8 mouse cellular contexts compared by ENCODE assay signal in genomic region chr7:68102456-68103177, GRCm38 (mm10).
DNase-seq lines count a peak whose midpoint lies in the region; ATAC-seq and TF ChIP-seq lines count a peak whose summit lies in the region.

No protein-coding gene starts in this region.

- H3K4me2 ChIP-seq in lung, embryonic 15.5 days: no peak overlapping the region
- H3K4me2 ChIP-seq in kidney, embryonic 15.5 days: no peak overlapping the region
- no peak overlapping the region for H3K4me2 ChIP-seq in intestine, postnatal 0 days (replicated peaks; ENCODE audit: low read depth)

- H3K4me3 ChIP-seq in lung, embryonic 15.5 days: no peak overlapping the region
- H3K4me3 ChIP-seq in kidney, embryonic 15.5 days (replicated peaks): no peak overlapping the region
- no peak overlapping the region for H3K4me3 ChIP-seq in intestine, postnatal 0 days (ENCODE audit: low read depth, low read length)

- H3K27me3 ChIP-seq in lung, embryonic 15.5 days: no peaks in the 10 kb centered on the region
- H3K27me3 ChIP-seq in kidney, embryonic 15.5 days: no peaks in the 10 kb centered on the region
- no peaks in the 10 kb centered on the region for H3K27me3 ChIP-seq in intestine, postnatal 0 days (replicated peaks; ENCODE audit: control insufficient read depth, insufficient read depth, low read length)

- peaks cover 44% of the 10 kb centered on the region for H3K4me1 ChIP-seq in lung, embryonic 15.5 days
- H3K4me1 ChIP-seq in kidney, embryonic 15.5 days: peaks cover 29% of the 10 kb centered on the region
- no peaks in the 10 kb centered on the region; the same call in 1 of the 2 replicates for H3K4me1 ChIP-seq in intestine, postnatal 0 days (replicated peaks; ENCODE audit: control insufficient read depth, insufficient read depth, low read length)

- WGBS in lung, embryonic 15.5 days: 34% methylated on average over 15 of the region's 15 CpGs
- 67% methylated on average over 15 of the region's 15 CpGs for WGBS in kidney, embryonic 15.5 days
- 66% methylated on average over 15 of the region's 15 CpGs for WGBS in intestine, postnatal 0 days

- no peak for TF ChIP-seq CTCF in intestine, postnatal 0 days (IDR thresholded peaks at IDR 0.05; ENCODE audit: low read depth)

- DNase-seq in adrenal gland, adult 2 months: peak; percentile 62
- DNase-seq in adrenal gland, postnatal 4 days (ENCODE audit: low spot score in 2 of 2): no peak
- no peak for DNase-seq in lung, postnatal 25 days (ENCODE audit: low spot score)
- DNase-seq in lung, postnatal 4 days: peak; percentile 49 to 55

- no peak for ATAC-seq in lung, embryonic 15.5 days (ENCODE audit: borderline replicate concordance, extremely low read depth, low FRiP score, low TSS enrichment)
- peak; percentile 69 for ATAC-seq in common myeloid progenitor, adult 5-6 weeks (replicated peaks; ENCODE audit: low read depth, poor library complexity, severe bottlenecking)
- no peak for ATAC-seq in kidney, embryonic 15.5 days (replicated peaks; ENCODE audit: low FRiP score)
- ATAC-seq in intestine, postnatal 0 days: no peak

- peak overlapping the region; percentile 29 for H3K27ac ChIP-seq in lung, embryonic 15.5 days
- 0 out of 2 replicates have a peak overlapping the region, but pooled peaks have one; percentile 2 for H3K27ac ChIP-seq in kidney, embryonic 15.5 days
- H3K27ac ChIP-seq in intestine, postnatal 0 days (ENCODE audit: low read depth, low read length): no peak overlapping the region

- H3K36me3 ChIP-seq in lung, embryonic 15.5 days: no peaks in the 10 kb centered on the region
- H3K36me3 ChIP-seq in kidney, embryonic 15.5 days: no peaks in the 10 kb centered on the region
- no peaks in the 10 kb centered on the region for H3K36me3 ChIP-seq in intestine, postnatal 0 days (ENCODE audit: control insufficient read depth, insufficient read depth)

- no peaks in the 10 kb centered on the region for H3K9me3 ChIP-seq in lung, embryonic 15.5 days
- H3K9me3 ChIP-seq in kidney, embryonic 15.5 days (replicated peaks): no peaks in the 10 kb centered on the region
- no peaks in the 10 kb centered on the region for H3K9me3 ChIP-seq in intestine, postnatal 0 days (ENCODE audit: control insufficient read depth)

- H3K9ac ChIP-seq in lung, embryonic 15.5 days: no peak overlapping the region
- H3K9ac ChIP-seq in kidney, embryonic 15.5 days: no peak overlapping the region
- H3K9ac ChIP-seq in intestine, postnatal 0 days (ENCODE audit: low read depth, low read length): no peak overlapping the region

Comparison
In these comparisons a context has a peak if more than half of its experiments do, and no peak if none do; other contexts are left out.
1. DNase-seq: peak in adrenal gland, adult 2 months (single experiment) and lung, postnatal 4 days (2 of 2); none in adrenal gland, postnatal 4 days (0 of 2) and lung, postnatal 25 days (single experiment).